Mouse (Mus musculus) adrenal gland, adult 8-10 months (tissue): ENCODE data around the gene Vmn2r108. TPM values are rescaled to one million over a fixed set of nuclear protein-coding genes. Genes with fewer than 3 reads are reported as not detected.
"Not testable (repeated sequence)": the region's sequence is repeated elsewhere in the genome, so short reads cannot be mapped to it uniquely, and the experiment has no call there.

Experiments used
- DNase-seq: peaks from one replicate; pipeline ENCODE4 v3.0.0; 2022
- total RNA-seq, 4 experiments: library from RNA; stranded (reverse); gene quantifications; 2 replicates each; pipeline ENCODE4 v1.2.4; 2022

The Vmn2r108 gene
- total RNA-seq, result not detected

GRCm38 (mm10) chr17:20481231-20481630 lies at the start of gene Vmn2r108:
Gene Vmn2r108 (minus strand): TSS chr17:20481331.
- no peak for DNase-seq

GRCm38 (mm10) chr17:20508247-20508646 lies 27.1 kb upstream of the Vmn2r108 start:
- not testable (repeated sequence) for DNase-seq

- DNase-seq, result no peak
These were observed 16.7 kb upstream of the Vmn2r108 start, which contains the start of gene Vmn1r225 for GRCm38 (mm10) chr17:20497858-20498257. Gene Vmn1r225 (plus strand): TSS chr17:20498158.

GRCm38 (mm10) chr17:20473311-20473710 lies 7.8 kb downstream of the Vmn2r108 start:
- no peak for DNase-seq

GRCm38 (mm10) chr17:20439263-20439662 lies 41.9 kb downstream of the Vmn2r108 start:
- DNase-seq, result no peak

DNA sequence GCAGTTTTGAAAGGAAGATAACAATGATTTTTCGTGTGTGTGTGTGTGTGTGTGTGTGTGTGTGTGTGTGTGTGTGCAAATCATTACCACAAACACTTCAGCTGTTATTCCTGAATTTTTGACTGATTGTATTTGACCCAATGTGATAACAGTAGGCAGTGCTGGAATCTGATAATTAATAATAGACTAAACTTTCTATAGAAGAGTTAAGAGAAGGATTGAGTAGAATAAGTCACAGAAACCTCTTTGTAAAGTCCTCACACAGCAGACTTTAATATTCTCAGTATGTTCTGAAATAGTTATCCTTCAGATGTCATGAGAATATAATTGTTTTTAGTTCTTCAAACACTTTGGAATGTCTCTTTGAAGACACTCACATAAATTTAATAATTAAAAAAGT lies 67.3 kb downstream of the Vmn2r108 start, which contains the start of gene Vmn1r224:
Gene Vmn1r224, plus strand, starts transcription at position 301 of the 400 bp plus-strand sequence.
- no peak for DNase-seq

Other genes starting within 250 kb of the Vmn2r108 start
- gene Vmn2r105, start 246.3 kb downstream of the Vmn2r108 start, total RNA-seq, result not detected
- gene Vmn2r106, start 195.8 kb downstream of the Vmn2r108 start, total RNA-seq, result not detected
- gene Vmn2r107, start 136.1 kb downstream of the Vmn2r108 start, total RNA-seq, result not detected
- not detected for gene Vmn1r224, start 67.2 kb downstream of the Vmn2r108 start, total RNA-seq
- gene Vmn1r225, start 16.8 kb upstream of the Vmn2r108 start, total RNA-seq, result not detected
- gene Vmn2r109, start 83.4 kb upstream of the Vmn2r108 start, total RNA-seq, result not detected
- not detected for gene Vmn2r110, start 115.1 kb upstream of the Vmn2r108 start, total RNA-seq
- not detected for gene Fpr-rs3, start 143.5 kb upstream of the Vmn2r108 start, total RNA-seq
- gene Vmn1r226, start 201.5 kb upstream of the Vmn2r108 start, total RNA-seq, result not detected
- not detected for gene Vmn1r227, start 248.5 kb upstream of the Vmn2r108 start, total RNA-seq